Mouse (Mus musculus) layer of hippocampus, adult 9-11 months (tissue): Measurements from ENCODE around the gene Erbin.

Source experiments
- DNase-seq: peaks from one replicate; pipeline ENCODE4 v3.0.0; 2022

Erbin gene

DNA sequence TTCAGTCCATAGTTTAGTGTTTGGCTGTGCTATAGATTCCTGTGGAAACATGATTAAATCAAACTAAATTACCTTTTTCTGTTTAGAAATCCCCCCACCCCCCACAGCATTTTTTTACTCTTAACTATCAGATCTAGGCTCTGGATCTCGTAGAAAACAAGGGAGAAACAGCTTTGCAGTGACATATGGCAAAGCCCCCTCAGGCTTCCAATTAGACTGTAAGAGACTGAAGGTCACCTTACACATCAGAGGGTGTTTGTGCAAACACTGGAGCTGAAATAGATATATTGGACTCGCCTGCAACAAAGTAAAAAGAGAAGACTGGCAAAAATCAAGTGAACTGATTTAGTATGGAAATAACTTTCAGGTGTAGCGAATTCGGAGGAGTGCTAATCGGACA is 116.6 kb downstream of the Erbin start:
- DNase-seq: no peak

DNA sequence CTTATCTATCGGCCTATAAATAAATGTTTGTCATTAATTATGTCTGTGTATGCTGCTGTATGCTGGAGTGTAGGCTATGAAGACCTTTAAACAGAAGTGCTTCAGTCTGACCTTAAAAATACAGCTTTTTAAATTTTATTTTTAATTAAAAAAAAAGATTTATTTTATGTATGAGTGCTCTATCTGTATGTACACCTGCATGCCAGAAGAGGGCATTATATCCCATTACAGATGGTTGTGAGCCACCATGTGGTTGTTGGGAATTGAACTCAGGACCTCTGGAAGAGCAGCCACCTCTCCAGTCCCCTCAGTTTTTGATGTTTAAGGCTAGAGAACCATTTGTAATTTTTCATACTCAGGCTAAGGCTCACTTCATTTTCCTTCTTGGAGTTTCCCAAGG is 119.3 kb downstream of the Erbin start:
- no peak for DNase-seq

DNA sequence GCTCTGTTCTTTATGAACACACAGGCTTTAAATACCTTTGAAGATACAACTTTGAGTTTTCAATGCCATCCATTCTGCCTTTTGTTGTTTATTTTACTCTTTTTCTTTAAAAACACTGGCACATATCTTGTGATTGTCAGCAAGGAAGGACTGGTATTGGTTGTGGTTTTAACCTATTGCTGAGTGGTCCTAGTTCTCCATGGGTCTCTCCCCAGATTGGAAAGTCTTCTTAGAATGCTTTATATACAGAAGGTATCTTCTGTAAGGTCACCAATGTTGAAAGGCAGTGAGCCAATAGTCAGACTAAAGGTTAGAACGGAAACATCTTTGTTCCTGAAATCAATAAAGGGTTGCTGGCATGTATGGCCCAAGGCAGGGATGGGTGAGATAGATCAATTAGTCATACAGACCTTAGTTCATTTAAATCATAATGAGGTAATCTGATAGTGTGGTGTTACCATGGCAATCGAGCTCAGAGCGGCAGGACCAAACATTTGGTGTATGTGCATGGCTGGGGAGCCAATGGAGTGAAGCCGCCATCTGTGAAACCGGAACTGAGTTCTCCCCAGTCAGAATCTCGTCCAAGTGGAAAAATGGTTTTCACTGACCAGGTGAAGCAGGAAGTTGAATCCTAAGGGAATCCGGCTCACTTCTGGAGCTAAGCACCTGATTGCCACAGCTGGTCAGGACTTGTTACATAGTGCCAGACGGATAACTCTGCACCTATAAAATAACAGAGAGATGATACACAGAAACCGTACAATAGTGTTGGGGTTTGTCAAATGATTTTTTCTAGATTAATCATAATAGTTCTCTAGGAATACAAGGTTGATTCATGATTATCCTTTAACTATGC is 125.4 kb downstream of the Erbin start:
- DNase-seq: peak; percentile 39

DNA sequence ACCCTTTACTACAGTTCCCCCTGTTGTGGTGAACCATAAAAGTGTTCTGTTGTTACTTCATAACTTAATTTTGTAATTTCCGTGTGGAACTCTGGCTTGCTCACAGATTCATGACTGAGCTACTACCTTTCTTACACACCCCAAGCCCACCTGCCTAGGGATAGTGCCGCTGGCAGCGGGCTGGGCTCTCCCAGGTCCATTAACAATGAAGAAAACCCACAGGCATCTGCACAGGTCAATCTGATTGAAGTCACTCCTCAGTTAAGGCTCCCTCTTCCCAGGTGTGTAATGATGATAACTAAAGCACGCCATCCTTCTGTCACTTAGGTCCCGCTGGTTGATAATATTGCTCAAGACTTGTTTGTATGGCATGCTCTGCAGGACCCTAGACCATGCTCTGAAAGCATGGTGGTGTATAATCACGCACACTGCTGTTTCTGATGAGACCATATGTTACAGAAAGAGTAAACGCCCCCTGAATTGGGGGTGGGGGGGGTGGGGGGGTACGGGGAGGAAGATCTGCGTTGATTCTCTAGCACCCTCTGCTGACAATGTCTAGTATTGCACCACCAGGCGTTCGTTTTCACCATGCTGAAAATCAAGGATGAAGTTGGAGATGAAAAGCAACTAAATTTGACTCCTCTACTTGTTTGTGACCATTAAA is 140.3 kb downstream of the Erbin start:
- no peak for DNase-seq

DNA sequence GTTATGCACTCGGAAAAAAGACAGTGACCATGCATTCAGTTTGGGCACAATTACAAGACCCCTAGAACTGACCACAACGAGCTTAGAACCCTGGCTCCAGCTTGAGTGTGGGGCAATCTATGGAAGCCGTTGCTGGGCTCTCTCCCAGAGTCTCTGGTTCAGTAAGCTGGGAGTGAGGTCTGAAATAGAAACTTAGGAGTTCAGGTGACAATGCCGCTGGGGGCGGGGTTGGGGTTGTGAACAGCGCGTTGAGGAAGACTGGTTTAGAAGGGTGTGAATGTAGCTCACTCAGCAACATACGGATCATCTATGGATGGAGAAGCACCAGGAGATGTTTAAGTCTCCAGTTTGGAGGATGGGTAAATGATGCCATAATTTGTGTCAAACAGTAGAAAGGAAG is 143.2 kb downstream of the Erbin start:
- DNase-seq: no peak

DNA sequence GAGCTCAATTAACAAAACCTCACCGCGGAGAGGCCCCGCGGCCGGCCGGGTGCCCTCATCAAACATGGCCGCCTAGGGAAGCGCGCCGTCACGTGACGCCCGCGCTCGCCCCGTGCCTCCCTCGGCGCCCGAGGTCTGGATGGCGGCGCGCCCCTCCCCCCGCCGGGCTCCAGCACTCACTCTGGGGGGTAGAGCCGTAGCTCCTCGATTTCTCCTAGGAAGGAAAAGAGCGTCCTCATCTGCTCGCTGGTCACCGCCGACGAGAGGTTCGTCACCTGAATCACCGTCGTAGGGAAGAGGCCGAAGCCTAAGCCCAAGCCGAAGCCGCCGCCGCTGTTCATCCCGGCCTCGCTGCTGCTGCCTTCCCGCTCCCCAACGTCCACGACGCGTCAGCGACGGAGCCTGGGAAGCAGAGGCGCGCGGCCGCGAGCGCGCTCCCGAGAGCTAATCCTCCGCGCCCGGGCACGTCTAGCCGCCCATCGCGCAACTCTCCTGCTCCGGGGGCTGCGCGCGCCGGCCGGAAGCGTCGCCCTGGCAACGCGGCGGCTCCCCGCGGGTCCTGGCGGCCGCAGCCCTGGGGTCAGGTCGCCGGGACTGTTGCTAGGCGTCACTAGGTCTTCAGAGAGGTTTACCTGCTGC is 146.1 kb downstream of the Erbin start, which contains the start of gene Srek1:
Gene Srek1, minus strand, starts transcription at position 490 of the 639 bp plus-strand sequence.
- DNase-seq: peak; percentile 93

DNA sequence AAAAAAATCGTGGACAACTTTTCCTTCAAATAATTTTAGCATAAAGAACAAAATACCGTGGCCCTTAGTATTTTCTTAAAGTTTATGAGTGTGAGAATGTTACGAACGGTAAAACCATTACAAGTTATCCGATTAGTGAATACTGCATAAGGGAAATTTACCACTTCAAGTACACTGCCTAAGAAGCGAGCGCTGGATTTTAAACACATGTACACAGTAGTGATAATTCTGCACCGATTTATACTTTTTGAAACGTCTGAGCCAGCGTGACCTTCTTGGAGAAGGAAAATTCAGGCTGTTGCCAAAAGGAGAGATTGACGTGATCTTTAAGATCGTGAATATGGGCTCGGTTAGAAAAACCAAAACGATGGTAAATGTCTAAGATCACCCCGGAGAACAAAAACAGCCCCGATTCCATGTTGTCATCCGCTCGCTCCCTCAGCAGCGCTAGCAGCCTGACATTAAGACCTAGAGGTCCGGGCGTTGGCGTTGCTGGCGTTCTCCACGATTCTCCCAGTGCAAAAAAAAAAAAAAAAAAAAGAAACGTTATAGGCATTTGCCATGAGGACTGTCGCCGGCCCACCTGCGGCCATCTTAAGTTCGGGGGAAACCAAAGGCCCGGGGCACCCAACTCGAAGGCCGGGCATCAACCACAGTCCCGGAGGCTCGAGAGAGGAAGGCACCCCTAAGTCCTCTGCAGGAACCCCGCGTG is 146.8 kb downstream of the Erbin start:
- no peak for DNase-seq

DNA sequence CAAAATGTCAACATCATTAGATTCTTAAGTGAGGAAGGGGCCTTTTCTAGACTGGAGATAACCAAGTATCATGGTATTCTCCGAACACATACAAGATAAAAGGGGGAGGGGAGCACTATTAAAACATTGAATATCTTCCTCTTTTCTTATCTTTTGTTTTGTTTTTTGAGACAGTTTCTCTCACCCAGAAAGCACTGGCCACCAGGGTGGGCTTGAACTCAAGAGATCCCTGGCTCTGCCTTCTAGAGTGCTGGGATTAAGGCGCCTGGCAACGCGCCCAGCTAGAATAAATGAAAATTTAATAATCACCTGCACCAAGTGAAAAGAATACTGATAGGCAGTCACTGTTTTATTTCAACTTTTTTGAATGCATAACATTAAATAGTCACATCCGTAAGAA is 147.4 kb downstream of the Erbin start:
- no peak for DNase-seq

DNA sequence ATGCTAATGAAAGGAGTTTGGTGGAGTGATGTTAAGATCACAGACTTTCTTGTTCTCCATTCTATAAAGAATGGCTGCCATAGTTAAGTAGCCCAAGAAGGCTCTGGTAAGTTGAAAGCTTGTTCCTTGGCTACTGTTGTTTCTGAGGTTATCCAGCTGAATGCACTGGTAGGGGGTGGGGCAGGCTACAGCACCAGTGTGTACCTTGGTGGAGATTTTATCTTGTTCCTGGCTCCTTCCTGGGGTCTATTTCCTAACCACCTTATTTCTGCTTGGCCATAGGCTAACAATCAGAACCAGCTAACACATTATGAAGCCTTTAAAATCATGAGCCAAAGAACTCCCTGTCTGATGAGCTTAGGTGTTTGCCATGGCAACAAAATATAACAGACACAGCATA is 149.5 kb downstream of the Erbin start:
- no peak for DNase-seq
